Mouse (Mus musculus) right cerebral cortex, adult 18-20 months (tissue): ENCODE results near the gene Fut1.

Experiments
- DNase-seq: peaks from one replicate; pipeline ENCODE4 v3.0.0; 2022; ENCODE audit warnings: mixed read lengths

The Fut1 gene

DNA sequence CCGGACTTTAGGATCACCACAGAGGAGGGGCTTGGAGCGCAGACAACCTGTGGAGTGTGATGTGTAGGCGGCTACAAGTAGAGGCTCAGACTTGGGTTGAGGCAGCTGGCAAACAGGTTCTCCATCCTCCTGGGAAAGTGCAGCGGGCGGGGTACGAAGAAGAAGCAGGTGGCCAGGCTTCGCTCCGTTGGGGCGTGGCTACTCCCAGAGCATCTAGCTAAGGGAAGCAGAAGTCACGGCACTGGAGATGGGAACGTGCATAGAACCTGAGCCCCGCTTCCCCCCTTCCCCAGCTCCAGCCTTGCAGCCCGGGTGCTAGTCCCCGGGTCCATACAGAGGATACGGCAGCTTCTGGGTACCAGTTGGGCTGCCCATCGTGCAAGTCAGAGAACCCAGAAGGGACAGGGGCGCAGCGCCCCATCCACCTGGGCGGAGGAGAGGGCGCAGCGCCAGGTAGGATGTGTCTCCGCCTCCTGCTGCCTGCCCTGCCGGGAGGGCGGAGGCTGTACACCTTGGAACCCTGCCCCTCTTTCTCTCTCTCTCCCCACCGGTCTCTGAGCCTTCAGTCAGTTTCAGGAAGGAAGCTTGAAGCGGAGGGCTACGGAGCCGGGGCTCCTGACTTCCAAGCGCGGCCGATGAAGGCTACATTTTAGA, at the start of gene Fut1:
Fut1 (plus strand) TSS at position 248 of the 654 bp plus-strand sequence.
- DNase-seq, result peak; percentile 31

DNA sequence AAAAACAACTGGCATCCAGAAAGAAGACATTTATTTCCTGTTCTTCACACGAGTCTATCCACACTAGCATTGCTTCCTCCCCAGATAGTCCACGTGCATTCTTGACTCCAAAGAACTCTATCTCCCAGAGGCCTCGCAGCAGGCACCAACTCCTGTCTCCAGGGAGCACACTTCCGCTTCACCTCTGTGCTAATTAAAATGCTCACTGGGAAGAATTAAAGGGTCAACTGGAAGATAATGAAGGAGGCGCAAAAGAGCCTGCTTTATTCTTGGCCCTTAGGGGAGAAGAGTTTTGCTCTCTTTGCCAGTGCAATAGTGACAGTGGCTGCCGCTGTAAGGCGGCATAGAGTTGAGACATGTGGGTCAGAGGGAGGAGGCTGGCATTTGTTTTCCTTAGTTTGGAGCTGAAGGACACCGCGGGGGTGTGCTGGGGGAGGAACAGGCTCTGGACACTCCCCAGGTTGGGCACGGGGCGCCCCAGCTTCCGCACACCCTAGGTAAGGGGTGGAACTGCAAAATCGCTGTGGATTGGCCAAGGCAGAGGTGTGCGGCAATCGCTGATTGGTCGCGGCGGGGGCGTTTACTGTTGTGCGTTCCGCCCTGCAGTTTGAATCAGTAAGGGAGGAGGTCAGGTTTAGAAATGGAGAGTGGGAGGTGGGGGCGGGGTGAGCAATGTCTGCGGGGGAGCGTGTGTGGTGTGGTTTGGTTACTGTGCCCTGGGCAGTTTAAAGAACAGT, 49.1 kb upstream of the Fut1 start:
- DNase-seq, result peak; percentile 92

DNA sequence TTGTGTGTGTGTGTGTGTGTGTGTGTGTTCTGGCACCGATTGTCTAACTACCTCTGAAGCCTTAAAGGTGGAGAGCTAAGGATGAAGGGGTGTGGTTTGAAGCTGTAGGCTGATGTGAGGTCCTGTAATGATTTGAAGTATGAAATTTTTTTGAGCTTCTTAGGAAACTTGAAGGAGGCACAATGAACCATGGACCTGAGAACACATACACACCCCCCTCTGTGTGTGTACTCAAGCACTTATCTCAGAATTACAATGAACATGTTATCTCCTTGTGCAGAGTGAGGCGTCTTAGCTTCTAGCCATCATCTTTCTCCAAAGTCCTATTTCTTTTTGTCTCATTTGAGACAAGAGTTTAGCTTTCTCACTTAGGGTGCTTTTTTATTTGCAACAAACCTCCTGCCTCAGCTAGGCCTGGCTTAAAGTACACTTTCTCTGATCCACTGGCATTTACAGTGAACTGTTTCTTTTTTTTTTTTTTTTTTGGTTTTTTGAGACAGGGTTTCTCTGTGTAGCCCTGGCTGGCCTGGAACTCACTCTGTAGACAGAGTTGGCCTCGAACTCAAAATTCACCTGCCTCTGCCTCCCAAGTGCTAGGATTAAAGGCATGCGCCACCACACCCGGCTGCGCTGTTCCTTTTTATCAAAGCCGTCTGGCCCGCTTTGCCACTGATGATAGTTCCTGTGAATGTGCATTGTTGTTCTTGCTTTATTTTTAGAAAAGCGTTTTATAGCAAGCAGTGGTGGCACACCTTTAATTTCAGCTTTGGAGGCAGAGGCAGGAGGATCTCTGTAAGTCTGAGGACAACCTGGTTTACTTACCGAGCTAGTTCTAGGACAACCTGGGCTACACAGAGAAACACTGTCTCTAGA, 48.3 kb upstream of the Fut1 start:
- no peak for DNase-seq

DNA sequence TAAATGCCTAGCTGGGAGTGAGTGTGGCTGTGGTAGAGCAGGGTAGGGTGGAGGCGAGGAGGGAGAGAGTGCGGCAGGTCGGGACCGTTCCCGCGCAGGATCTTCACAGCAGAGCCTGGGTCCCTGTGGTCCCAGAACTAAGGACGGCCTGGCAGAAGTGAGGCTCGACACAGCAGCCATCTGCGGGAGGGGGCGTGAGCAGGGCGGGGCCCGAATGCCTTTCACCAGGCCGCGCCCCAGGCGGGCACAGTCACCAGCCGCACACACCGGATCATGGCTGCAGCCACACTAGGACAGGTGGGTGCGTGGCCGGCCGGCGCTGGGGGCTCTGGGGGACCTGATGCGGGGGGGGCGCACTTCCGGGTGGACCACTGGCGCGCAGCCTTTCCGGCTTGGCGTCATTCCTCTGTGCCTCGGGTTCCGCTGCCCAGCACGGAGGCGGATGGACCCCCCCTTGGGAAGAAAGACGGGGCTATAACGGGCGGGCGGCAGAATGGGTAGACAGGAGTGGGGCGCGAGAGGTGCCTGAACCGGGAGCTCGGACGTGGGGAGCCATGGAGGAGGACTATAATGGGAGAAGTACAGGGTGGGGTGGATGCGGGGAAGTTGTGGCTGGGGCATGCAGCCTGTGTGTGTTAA, 46.9 kb upstream of the Fut1 start, which contains the start of gene Bcat2:
Bcat2 (plus strand) TSS at position 51 of the 639 bp plus-strand sequence.
- DNase-seq, result peak; percentile 73

DNA sequence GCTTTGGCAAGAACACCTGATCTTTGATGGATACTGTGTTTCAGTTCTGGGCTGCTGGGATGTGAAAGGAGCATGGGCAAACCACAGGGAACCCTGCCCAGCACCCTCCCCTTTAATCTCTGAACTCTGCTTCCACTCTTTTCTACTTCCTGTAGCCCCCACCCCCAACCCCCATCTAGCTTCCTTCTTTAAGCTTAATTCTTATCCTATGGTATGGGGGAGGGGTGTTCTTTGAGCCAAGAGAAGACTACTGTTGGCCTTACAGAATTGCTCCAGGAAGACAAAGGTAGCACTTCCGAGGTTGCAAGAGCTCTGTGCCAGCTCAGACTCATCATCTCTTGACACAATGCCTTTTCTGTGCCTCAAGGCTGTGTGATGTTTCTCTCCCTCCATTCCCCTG, 45.1 kb upstream of the Fut1 start:
- DNase-seq, result no peak

DNA sequence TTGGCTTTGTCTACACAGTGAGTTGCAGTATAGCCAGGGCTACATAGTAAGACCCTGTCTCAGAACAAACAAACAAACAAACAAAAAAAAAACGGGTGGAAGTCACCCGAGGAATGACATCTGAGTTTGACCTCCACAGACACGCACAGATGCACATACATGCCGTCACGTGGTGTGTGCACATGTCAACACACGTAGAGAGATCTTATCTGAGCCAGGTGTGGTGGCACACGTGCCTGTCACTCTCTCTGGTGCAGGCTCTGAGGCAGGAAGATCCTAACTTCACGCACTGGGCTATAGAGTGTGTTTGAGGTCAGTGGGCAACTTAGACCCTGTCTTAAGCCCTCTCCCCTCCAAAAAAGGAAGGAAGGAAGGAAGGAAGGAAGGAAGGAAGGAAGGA, 43.1 kb upstream of the Fut1 start:
- no peak for DNase-seq

DNA sequence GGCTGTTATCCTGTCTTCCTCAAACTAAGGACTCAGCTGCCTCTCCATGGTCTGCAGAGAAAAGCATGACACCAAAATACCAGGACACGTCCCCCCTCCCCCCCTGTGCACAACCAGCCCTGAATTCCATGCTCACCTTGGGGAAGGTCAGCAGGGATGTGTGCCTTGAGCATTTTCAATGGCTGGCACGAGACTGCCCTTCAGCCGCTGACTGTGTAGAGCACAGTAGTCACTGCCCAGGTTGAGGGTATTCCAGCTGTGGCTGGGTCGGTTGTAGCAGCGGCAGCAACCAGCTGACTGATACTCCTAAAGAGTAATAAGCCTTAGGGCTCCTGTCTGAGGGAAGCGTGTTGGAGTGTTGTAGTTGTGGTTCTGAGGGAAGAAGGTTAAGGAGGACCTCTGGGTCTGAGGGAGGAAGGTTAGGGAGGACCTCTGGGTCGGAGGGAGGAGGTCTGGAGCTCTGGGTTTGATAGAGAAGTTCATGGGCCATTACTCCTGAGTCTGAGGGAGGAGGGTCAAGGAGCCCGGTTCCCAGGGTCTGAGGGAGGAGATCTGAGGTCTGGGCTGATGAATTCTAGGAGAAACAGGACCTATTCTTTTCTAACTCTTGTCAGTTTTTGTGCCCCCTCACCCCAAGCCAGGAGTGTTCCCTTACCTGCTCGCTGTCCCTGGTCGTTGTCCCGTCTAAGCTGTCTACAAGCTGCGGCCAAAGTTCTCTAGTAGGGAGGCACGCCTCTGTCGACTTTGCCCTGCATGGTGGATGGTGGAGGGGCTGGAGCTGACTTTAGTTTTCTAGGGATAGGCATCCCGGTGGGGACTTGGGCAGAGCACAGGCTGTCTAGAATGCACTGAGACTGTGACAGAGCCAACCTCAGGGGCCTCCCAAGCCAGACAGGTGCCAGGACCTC, 42.4 kb upstream of the Fut1 start:
- no peak for DNase-seq

DNA sequence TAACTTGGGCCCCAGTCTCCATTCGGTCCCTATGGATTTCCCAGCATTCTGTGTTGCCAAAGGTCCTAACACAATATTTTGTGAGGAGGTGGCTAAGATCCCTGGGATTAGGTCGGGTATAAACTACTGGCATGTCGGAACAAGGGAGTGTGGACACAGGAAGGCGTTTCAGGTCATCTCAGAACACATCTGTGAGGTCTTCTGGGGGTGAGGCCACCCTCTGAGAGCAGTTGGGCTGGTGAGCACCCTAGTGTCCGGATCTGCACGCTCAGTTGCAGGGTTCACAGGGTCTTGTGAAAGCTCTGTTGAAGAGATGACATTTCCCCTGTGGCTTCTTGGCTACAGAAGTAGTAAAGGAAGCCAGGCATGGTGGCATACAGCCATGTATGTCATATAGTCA, 31.2 kb upstream of the Fut1 start:
- DNase-seq, result no peak

DNA sequence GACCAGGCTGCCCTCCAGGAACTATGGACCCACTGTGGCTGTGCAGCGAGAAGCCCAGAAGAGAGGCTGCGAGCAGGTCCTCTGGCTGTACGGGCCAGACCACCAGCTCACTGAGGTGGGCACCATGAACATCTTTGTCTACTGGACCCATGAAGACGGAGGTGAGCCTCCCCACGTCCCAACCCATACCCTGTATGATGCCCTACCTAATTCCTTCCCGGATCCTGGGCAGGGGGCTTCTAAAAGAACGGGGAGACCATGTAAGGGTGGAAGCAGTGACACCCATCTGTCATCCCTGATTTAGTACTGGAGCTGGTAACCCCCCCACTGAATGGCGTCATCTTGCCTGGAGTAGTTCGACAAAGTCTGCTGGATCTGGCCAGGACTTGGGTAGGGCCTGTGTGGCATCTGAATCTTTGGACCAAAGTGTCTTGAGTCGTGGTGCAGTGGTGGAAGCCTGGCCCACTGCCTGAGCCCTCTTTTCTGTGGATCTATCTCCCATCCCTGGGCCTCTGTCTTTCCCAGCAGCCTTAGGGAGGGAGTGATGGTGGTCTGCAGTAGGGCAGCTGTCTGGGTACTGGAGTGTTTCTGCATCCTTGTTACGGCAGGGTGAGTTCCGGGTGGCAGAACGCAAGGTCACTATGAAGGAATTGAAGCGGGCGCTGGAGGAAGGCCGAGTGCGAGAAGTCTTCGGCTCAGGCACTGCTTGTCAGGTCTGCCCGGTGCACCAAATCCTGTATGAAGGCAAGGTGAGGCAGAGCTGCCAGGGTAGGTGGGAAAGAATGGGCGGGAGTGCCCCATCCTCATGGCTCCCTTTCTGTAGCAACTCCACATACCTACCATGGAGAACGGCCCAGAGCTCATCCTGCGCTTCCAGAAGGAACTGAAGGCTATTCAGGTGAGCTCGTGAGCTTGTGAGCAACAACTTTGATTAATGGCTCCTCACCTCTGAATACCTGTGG, 29.2 kb upstream of the Fut1 start:
- no peak for DNase-seq

DNA sequence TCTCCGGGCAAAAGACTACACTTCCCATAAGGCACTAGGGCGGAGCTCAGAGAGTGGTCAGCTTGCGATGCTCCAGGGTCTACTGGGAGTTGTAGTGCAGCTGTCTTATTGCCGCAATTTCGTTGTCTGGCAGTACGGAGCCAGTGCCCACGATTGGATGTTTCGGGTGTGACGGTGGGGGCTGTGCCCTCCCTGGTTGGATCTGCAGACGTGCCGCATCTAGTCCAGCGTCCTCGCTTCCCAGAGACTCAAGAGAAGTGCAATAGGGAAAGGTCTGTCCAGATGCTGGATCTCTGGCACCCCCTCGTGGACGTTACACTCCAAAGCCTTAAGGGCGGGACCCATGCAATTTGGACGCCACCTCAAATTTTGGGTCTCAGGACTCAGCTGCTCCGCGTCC, 27.9 kb upstream of the Fut1 start:
- DNase-seq, result peak; percentile 98

DNA sequence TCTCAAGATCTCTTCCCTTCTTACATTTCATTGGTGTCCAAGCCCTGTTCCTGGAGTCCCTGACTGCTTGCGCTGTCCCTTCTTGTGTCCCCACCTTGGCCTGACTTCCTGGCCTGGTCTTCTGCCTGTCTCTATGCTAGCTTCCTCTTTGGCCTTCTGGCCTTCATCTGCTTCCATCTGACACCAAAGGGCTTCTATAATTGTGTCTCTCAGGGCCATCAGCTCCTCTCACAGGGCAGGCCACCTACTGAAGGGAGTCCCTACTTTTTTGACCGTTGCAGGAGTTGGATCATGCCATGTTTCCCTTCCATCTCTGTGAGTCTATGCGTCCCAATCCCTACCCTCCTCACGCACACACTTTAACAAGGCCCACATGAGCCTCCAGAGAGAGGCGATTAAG, 27.2 kb upstream of the Fut1 start:
- DNase-seq, result no peak

DNA sequence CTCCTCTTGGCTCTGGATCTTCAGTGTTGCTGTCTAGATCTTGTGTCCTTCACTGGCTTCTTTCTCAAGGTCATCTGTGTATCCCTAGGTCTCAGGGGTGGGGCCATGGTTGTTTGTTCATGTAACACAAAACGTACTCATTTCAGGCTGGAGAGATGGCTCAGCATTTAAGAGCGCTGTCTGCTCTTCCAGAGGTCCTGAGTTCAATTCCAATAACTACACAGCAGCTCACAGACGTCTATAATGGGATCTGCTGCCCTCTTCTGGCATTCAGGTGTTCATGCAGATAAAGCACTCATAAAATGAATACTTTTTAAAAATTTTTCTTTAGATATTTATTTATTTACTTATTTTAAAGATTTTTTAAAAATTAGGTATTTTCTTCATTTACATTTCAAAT, 26.2 kb upstream of the Fut1 start:
- no peak for DNase-seq

DNA sequence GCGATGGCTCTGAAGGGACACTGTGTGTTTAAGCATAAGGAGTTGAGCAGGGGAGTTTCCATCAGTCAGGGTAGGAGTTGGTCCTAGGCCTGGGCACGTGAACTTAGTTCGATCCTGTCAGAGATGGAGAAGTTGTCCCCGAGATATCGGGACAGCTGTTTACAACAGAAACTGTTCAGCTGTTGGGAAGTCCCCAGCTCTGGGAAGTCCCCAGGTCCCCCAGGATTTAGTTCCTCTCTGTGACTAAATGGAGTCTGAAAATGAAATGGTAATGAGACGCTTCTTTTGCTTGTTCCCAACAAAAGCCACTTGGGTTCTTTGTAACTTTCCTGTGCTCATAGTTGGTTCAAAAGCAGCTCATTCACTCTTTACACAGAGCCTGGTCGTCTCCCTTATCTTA, 25.2 kb upstream of the Fut1 start:
- no peak for DNase-seq

DNA sequence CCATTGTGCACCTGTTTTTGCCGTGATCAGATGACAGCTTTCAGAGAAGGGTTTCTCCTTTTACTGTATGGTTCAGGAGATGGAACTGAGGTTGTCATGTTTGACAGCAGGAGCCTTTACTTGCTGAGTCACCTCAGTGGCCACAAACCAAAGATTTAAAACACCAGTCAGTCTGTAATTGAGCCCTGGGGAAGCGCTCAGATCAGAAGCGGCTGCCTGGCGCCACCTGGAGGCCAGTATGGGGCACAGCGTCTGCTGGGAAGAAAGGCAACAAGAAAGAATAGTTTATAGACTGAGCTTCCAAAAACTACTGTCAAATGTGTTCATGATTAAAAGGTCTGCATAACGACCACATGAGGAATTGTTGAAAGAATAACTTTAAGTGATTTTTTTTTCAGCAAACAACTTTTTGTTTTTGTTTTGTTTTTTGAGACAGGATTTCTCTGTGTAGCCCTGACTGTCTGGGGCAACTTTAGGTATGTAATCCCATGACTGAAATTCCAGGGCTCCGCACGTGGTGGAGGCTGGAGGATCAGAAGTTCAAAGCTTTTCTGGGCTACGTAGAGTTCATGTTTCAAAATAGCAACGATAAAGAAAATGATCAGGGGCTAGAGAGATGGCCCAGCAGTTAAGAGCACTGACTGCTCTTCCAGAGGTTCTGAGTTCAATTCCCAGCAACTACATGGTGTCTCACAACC, 23.8 kb upstream of the Fut1 start:
- peak; percentile 47 for DNase-seq

DNA sequence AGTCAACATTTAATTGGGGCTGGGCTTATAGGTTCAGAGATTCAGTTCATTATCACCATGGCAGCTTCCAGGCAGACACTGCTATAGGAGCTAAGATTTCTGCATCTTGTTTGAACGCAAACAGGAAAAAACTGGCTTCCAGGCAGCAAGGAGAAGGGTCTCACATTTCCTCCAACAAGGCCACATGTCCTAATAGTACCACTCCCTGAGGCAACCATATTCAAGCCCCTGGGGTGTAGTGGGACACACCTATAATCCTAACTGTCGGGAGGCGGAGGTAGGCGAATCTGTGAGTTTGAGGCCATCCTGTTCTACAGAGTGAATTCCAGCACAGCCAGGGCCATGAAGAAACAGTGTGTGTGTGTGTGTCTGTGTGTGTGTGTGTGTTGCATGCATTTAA, 21.9 kb upstream of the Fut1 start:
- DNase-seq, result no peak

DNA sequence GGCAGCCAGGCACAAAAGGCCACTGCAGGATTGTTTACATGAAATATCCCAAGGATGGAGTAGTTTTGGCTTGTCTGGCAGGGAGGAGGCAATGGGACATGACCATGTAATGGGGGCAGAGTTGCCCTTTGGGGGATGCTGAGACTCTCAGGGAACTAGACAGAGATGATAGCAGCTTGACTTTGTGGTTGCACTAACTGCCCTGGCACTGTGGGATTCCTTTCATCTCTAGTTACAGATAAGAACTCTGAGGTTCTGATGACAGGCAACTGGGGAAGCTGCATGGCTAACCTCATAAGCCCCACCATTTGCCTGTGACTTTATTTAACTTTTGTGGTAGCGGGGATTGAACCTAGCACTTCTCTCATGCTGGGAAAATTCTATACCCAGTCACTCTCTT, 21.0 kb upstream of the Fut1 start:
- DNase-seq, result no peak

DNA sequence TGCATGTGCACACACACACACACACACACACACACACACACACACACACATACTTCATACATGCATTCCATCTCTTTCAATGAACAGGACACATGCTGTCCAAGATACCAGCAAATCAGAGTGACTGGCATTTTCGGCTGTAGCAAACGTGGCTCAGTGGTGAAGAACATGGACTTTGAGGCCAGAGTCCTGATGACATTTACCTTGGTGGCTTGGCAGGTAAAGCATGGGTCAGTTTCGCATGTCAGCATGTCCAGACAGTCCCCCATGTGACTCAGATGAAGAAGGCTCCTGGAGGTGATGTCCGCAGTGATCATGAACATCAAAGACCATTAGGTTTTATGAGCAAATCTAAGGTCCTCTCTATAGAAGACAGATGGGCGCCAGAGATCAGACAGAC, 20.1 kb upstream of the Fut1 start:
- DNase-seq, result no peak

DNA sequence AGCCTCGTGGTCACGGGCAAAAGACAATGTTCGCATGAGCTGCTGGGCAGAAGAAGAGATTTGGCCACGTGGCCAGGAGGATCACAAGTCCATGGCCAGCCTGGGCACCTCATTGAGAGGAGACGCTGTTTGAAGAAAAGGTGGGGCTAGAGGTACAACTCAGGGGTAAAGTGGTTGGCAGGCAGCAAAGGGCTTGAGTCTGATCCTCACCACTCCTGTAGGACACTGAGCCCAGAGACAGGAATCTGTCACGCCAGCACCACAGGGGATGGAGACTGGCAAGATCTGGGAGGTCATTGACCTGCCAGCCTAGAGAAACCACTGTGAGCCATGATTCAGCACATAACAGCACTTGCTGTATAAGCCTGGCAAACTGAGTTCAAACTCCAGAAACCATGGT, 19.6 kb upstream of the Fut1 start:
- no peak for DNase-seq

DNA sequence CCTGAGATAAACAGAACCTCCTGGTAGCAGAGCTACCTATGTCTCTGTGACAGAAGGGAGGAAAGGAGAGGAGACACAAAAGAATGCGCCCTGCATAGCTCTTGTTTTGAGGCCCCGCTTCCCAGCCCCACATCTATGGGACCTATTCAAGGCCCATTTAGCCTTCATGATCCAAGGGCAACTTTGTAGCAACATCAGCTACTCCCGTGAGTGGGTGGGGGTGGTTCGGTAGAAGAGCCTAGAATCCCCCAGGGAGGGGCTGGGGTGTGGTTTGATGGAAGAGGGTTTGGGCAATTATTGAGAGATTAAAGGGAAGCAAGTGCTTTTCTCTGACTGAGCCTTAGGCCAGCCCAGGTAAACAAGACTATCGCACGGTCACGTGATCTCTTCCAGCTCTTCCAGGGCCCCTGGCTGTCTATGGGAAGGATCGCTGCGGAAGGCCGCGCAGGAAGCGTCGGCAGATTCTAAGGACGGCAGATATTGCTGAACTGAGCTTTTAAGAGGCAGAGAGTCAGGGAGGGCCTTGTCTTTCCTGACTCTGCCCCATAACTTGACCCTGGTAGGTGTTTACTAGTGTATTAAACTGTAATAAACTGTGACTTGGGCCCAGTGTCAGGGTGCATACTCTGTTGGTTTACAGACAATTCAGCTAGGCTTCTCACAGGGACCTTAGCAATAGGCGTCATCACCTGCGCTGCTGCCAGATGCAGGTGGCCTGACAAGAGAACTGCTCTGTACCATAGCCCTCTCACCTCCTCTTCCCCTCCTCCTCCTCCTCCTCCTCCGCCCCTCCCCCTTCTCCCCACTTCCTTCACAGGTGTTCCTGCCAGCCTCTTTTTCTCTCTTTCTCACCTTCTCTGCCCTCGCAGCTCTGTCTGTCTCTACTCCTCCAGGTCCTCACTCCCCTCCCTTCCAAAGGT, 17.9 kb upstream of the Fut1 start:
- DNase-seq, result no peak
